In the genomic region with DNA sequence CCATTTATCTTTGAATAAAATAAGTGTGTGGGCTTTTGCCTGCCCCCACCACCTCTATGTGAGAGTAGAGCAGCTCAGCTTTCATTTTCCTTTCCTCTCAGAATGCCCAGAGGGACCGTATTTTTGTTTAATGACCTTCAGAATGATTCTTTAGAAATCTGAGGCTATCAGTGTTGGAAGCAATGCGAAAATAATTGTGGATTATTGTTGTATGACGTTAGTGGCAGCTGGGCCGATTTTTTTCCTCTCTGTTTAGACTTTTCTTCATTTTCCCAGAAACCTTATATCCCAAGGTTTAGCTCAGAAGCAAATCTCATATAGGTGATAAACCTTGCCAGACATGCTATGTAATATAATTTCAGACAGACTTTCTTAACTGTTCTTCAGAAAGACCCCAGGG, we compare ENCODE assay signal across 28 mouse cellular contexts. TPM values are rescaled to one million over a fixed set of nuclear protein-coding genes. Genes with fewer than 3 reads are reported as not detected.
DNase-seq lines count a peak whose midpoint lies in the region; ATAC-seq lines count a peak whose summit lies in the region.
"Had no signal": no experiment of that assay in that cellular context is flagged by ENCODE, and none has a peak within 500 bp of the region (broad histone marks: within the 10 kb centered on the region; RNA-seq: fewer than 3 reads in every experiment).

No protein-coding gene starts in this region.

- no peak overlapping the region for H3K4me3 ChIP-seq in limb, embryonic 12.5 days (replicated peaks)
- H3K4me3 ChIP-seq in limb, embryonic 10.5 days, result no peak overlapping the region
- H3K4me3 ChIP-seq: embryonic facial prominence, embryonic 15.5 days; heart, adult 2 months; heart, embryonic 10.5 days; heart, embryonic 13.5 days; hindbrain, embryonic 12.5 days; hindbrain, embryonic 15.5 days had no signal

- 51% methylated on average over 4 of the region's 4 CpGs for WGBS in limb, embryonic 12.5 days
- whole genome bisulfite sequencing in limb, embryonic 10.5 days, result 72% methylated on average over 4 of the region's 4 CpGs

- H3K9ac ChIP-seq in limb, embryonic 12.5 days (replicated peaks), result no peak overlapping the region
- H3K9ac ChIP-seq: embryonic facial prominence, embryonic 15.5 days; forebrain, postnatal 0 days; heart, embryonic 13.5 days; hindbrain, embryonic 12.5 days; hindbrain, embryonic 15.5 days had no signal

- H3K27me3 ChIP-seq in limb, embryonic 12.5 days, result no peaks in the 10 kb centered on the region
- peaks cover 17% of the 10 kb centered on the region; the same call in 1 of the 2 replicates for H3K27me3 ChIP-seq in limb, embryonic 10.5 days (ENCODE audit: low read depth, poor library complexity, severe bottlenecking)
- H3K27me3 ChIP-seq: embryonic facial prominence, embryonic 15.5 days; heart, embryonic 13.5 days; hindbrain, embryonic 12.5 days; hindbrain, embryonic 15.5 days had no signal

- no peak overlapping the region for H3K4me2 ChIP-seq in limb, embryonic 12.5 days
- H3K4me2 ChIP-seq: embryonic facial prominence, embryonic 15.5 days; heart, embryonic 13.5 days; hindbrain, embryonic 12.5 days; hindbrain, embryonic 15.5 days had no signal

- DNase-seq in embryo, embryonic 11 days, result peak; percentile 12
- DNase-seq in embryo, embryonic 9.5 days (ENCODE audit: extremely low spot score), result no peak
- no peak for DNase-seq in limb, embryonic 10.5 days (ENCODE audit: low spot score)
- peak; percentile 16 for DNase-seq in mesoderm, embryonic 11.5 days (ENCODE audit: low read depth, low spot score)
- no peak for DNase-seq in ovary, postnatal 36 days (ENCODE audit: low spot score)
- DNase-seq: adrenal gland, adult 8-10 months; adrenal gland, postnatal 25 days; cerebellum, adult 11-12 months; cerebellum, adult 8-10 months; cerebellum, postnatal 10 days; cerebellum, postnatal 36 days; forebrain, postnatal 0 days; gastrocnemius, postnatal 10 days; gastrocnemius, postnatal 36 days; heart, adult 2 months had no signal

- no peaks in the 10 kb centered on the region for H3K9me3 ChIP-seq in limb, embryonic 12.5 days
- H3K9me3 ChIP-seq in limb, embryonic 10.5 days (replicated peaks), result no peaks in the 10 kb centered on the region
- H3K9me3 ChIP-seq: embryonic facial prominence, embryonic 15.5 days; heart, embryonic 10.5 days; heart, embryonic 13.5 days; hindbrain, embryonic 12.5 days; hindbrain, embryonic 15.5 days had no signal

- ATAC-seq in limb, embryonic 12.5 days (ENCODE audit: insufficient number of reproducible peaks, insufficient read depth, low FRiP score, low TSS enrichment, low read depth), result peak; percentile 52; the same call in 1 of the 2 replicates
- ATAC-seq: activated CD4-positive, CD25-positive, alpha-beta regulatory T cell, adult 4 months; forebrain, embryonic 14.5 days; forebrain, postnatal 0 days had no signal

- no peaks in the 10 kb centered on the region for H3K4me1 ChIP-seq in limb, embryonic 12.5 days (replicated peaks)
- H3K4me1 ChIP-seq in limb, embryonic 10.5 days, result no peaks in the 10 kb centered on the region
- H3K4me1 ChIP-seq: embryonic facial prominence, embryonic 15.5 days; heart, embryonic 10.5 days; heart, embryonic 13.5 days; hindbrain, embryonic 12.5 days; hindbrain, embryonic 15.5 days had no signal

- H3K27ac ChIP-seq in limb, embryonic 12.5 days, result no peak overlapping the region
- H3K27ac ChIP-seq in limb, embryonic 10.5 days, result no peak overlapping the region
- H3K27ac ChIP-seq: embryonic facial prominence, embryonic 15.5 days; heart, adult 2 months; heart, embryonic 10.5 days; heart, embryonic 13.5 days; hindbrain, embryonic 12.5 days; hindbrain, embryonic 15.5 days had no signal

- H3K36me3 ChIP-seq in limb, embryonic 12.5 days, result no peaks in the 10 kb centered on the region
- no peaks in the 10 kb centered on the region for H3K36me3 ChIP-seq in limb, embryonic 10.5 days
- H3K36me3 ChIP-seq: embryonic facial prominence, embryonic 15.5 days; heart, embryonic 10.5 days; heart, embryonic 13.5 days; hindbrain, embryonic 12.5 days; hindbrain, embryonic 15.5 days had no signal

RNA-seq across cellular contexts. Expression of gene Tex13a, which starts 25.2 kb away (rescaled TPM):
- polyA plus RNA-seq in limb, embryonic 12.5 days (2016; fragmentation: Nextera tagmentation; extraction: Ambion mirVana), result not detected in 2 replicates
- polyA plus RNA-seq in limb, embryonic 10.5 days (2016; fragmentation: Nextera tagmentation; extraction: Ambion mirVana), result not detected in 2 replicates
- polyA plus RNA-seq: activated CD4-positive, CD25-positive, alpha-beta regulatory T cell, adult 4 months; brain, embryonic 14.5 days; cortical plate, adult 2 months; embryonic facial prominence, embryonic 15.5 days; forebrain, embryonic 11.5 days; forebrain, embryonic 14.5 days; forebrain, postnatal 0 days; heart, adult 2 months; heart, embryonic 10.5 days; heart, embryonic 13.5 days; heart, embryonic 16.5 days; hindbrain, embryonic 12.5 days; hindbrain, embryonic 15.5 days; intestine, embryonic 14.5 days had no signal

Comparison
In these comparisons a context has a peak if more than half of its experiments do, and no peak if none do; other contexts are left out.
1. DNase-seq: peak in embryo, embryonic 11 days (single experiment) and mesoderm, embryonic 11.5 days (single experiment); none in embryo, embryonic 9.5 days (single experiment), limb, embryonic 10.5 days (single experiment) and ovary, postnatal 36 days (single experiment).